8 mouse cellular contexts compared by ENCODE assay signal in genomic region chr6:116207729-116208534, GRCm38 (mm10). TPM values are rescaled to one million over a fixed set of nuclear protein-coding genes. Genes with fewer than 3 reads are reported as not detected.
DNase-seq lines count a peak whose midpoint lies in the region; ATAC-seq lines count a peak whose summit lies in the region.

Gene Washc2, plus strand, starts transcription at chr6:116208038.

- H3K4me2 ChIP-seq in hindbrain, embryonic 16.5 days (ENCODE audit: low read length): peak within 1 kb of the TSS; percentile 68

- peak within 1 kb of the TSS; percentile 85 for H3K9ac ChIP-seq in hindbrain, embryonic 16.5 days (ENCODE audit: low read depth, low read length)

- peaks cover 38% of the 10 kb centered on the region for H3K79me2 ChIP-seq in macrophage (ENCODE audit: inconsistent target)

- no peaks in the 10 kb centered on the region for H3K27me3 ChIP-seq in hindbrain, embryonic 16.5 days (replicated peaks; ENCODE audit: control insufficient read depth, insufficient read depth, low read length)

- H3K9me3 ChIP-seq in hindbrain, embryonic 16.5 days (ENCODE audit: control insufficient read depth, low read length): no peaks in the 10 kb centered on the region

- peak; percentile 98 for ATAC-seq in hindbrain, embryonic 16.5 days

- peaks cover 19% of the 10 kb centered on the region for H3K4me1 ChIP-seq in hindbrain, embryonic 16.5 days (ENCODE audit: control insufficient read depth, insufficient read depth, low read depth, low read length)

- peaks cover 3% of the 10 kb centered on the region; the same call in 1 of the 2 replicates for H3K36me3 ChIP-seq in hindbrain, embryonic 16.5 days (ENCODE audit: control insufficient read depth, insufficient read depth, low read length)
- peaks cover 24% of the 10 kb centered on the region for H3K36me3 ChIP-seq in macrophage (ENCODE audit: inconsistent target)

- WGBS in hindbrain, embryonic 16.5 days: under 1% methylated on average over 48 of the region's 51 CpGs
- under 1% methylated on average over 51 of the region's 51 CpGs for WGBS in macrophage (ENCODE audit: missing documents)

- H3K4me3 ChIP-seq in hindbrain, embryonic 16.5 days (ENCODE audit: low read length): peak within 1 kb of the TSS; percentile 91
- H3K4me3 ChIP-seq in macrophage (ENCODE audit: inconsistent target): peak within 1 kb of the TSS; percentile 67

- peak; percentile 98 for DNase-seq in WW6 (ENCODE audit: low read depth, low spot score)
- peak; percentile 78 to 92 for DNase-seq in cerebellum, postnatal 4 days (ENCODE audit: low spot score in 2 of 2)
- peak; percentile 97 for DNase-seq in gastrocnemius, adult 18-20 months (ENCODE audit: low spot score)
- peak; percentile 93 to 94 for DNase-seq in left cerebral cortex, adult 18-20 months (ENCODE audit: low spot score in 2 of 2)
- peak; percentile 96 for DNase-seq in right cerebral cortex, adult 18-20 months
- peak; percentile 84 for DNase-seq in urinary bladder, postnatal 10 days (ENCODE audit: low spot score)

- H3K27ac ChIP-seq in hindbrain, embryonic 16.5 days (ENCODE audit: low read depth, low read length): peak within 1 kb of the TSS; percentile 83
- peak within 1 kb of the TSS; percentile 90 for H3K27ac ChIP-seq in macrophage

RNA-seq across cellular contexts. Expression of gene Washc2, which starts in this region (rescaled TPM):
- 10 to 100 TPM; 20.5 to 22.1 TPM for total RNA-seq in gastrocnemius, adult 18-20 months (2021)
- polyA plus RNA-seq in hindbrain, embryonic 16.5 days (2015; fragmentation: Nextera tagmentation; extraction: Ambion mirVana): 62.5 and 66.1 TPM in 2 replicates
- total RNA-seq in left cerebral cortex, adult 18-20 months (2021): 10 to 100 TPM; 84.3 to 88.0 TPM
- total RNA-seq in macrophage (2018; cell fraction: chromatin; rRNA removed): 100 to 1,000 TPM; 157 to 539 (median 350) TPM
- total RNA-seq in macrophage (2018; cell fraction: cytosol; rRNA removed): 100 to 1,000 TPM in 13 of 26 experiments, 10 to 100 TPM in 13; 62.2 to 134 (median 98.2) TPM
- 100 to 1,000 TPM; 115 to 295 (median 165) TPM for total RNA-seq in macrophage (2018; cell fraction: nucleus; rRNA removed)
- 58.8 to 120 TPM (median 104 TPM) in 3 replicates for polyA plus RNA-seq in macrophage (2018)

Comparison
In these comparisons a context has a peak if more than half of its experiments do, and no peak if none do; other contexts are left out.
1. Peak in every context shown above with its lines: DNase-seq, ATAC-seq, H3K4me3 ChIP-seq and H3K27ac ChIP-seq.